Mouse (Mus musculus): ENCODE results near the gene Csmd2. TPM values are rescaled to one million over a fixed set of nuclear protein-coding genes. Genes with fewer than 3 reads are reported as not detected.

Gene Csmd2
- polyA plus RNA-seq, 1 experiment from 2014 or later = 0.05 TPM

DNA sequence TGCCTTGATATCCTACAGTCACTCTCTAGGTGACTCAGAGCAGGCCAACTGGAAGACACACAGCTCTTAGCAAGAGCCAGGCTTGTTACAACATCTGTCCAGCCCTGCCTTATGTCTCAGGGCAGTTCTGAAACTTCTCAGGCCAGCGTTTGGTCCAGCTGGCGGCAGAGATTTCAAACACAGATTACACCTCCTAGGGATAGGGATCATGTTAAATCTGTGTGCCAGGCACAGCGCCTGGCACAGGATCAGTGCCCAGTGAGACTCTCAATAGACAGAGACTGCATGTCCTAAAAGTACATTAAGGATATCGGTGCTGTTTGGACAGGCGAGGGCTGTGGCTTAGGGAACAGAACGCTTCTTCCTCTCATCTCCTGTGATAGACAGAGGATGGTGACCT is 385.5 kb downstream of the Csmd2 start:
- no peaks in the 10 kb centered on the region for H3K36me3 ChIP-seq (ENCODE audit: insufficient read depth, low read length)
- ATAC-seq = no peak

DNA sequence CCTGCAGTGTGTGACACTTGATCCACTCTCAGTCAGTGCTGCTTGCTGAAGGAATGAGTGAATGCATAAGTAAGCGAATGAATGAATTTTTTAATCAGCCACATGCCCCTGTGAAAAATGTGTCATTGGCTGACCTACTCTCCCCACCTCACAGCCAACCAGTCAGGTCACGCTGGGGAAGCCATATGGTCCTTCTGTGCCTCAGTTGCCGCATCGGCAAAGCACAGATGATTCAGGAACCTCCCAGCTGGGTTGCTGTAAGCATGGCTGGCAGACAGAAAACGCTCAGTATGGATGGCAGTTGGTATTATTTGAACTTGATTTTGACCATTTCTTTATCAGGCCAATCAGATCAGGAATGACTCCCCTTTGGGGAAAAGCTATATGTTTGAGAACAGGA is 386.4 kb downstream of the Csmd2 start:
- Histone ChIP-seq H3K4me2 (replicated peaks; ENCODE audit: low read depth, low read length) (no peak overlapping the region), H3K27me3 (replicated peaks; ENCODE audit: insufficient read depth, low read length) (no peaks in the 10 kb centered on the region), H3K36me3 (ENCODE audit: insufficient read depth, low read length) (no peaks in the 10 kb centered on the region), H3K4me3 (ENCODE audit: low read depth, low read length) (no peak overlapping the region), H3K9ac (replicated peaks; ENCODE audit: low read depth) (no peak overlapping the region), H3K4me1 (ENCODE audit: insufficient read depth, low read depth, low read length) (no peaks in the 10 kb centered on the region), H3K27ac (ENCODE audit: low read length) (no peak overlapping the region), H3K9me3 (ENCODE audit: low read length) (no peaks in the 10 kb centered on the region)
- WGBS = 78% methylated on average over 5 of the region's 5 CpGs
- TF ChIP-seq CTCF (IDR thresholded peaks at IDR 0.05) (no peak), EP300 (IDR thresholded peaks at IDR 0.05) (no peak)
- DNase-seq (ENCODE audit: low spot score) = no peak
- ATAC-seq = no peak

More for the DNA sequence above, 385.5 kb downstream of the Csmd2 start:
- H3K4me1 ChIP-seq (ENCODE audit: insufficient read depth, low read depth, low read length) = no peaks in the 10 kb centered on the region
- no peaks in the 10 kb centered on the region for H3K27me3 ChIP-seq (replicated peaks; ENCODE audit: insufficient read depth, low read length)
- no peak for DNase-seq (ENCODE audit: low spot score)
- no peaks in the 10 kb centered on the region for H3K9me3 ChIP-seq (ENCODE audit: low read length)
- H3K4me2 ChIP-seq (replicated peaks; ENCODE audit: low read depth, low read length) = no peak overlapping the region
- 64% methylated on average over 6 of the region's 6 CpGs for WGBS
- no peak overlapping the region for H3K4me3 ChIP-seq (ENCODE audit: low read depth, low read length)
- H3K27ac ChIP-seq (ENCODE audit: low read length) = no peak overlapping the region
- TF ChIP-seq CTCF (IDR thresholded peaks at IDR 0.05) (no peak), EP300 (IDR thresholded peaks at IDR 0.05) (no peak)
- no peak overlapping the region for H3K9ac ChIP-seq (replicated peaks; ENCODE audit: low read depth)

DNA sequence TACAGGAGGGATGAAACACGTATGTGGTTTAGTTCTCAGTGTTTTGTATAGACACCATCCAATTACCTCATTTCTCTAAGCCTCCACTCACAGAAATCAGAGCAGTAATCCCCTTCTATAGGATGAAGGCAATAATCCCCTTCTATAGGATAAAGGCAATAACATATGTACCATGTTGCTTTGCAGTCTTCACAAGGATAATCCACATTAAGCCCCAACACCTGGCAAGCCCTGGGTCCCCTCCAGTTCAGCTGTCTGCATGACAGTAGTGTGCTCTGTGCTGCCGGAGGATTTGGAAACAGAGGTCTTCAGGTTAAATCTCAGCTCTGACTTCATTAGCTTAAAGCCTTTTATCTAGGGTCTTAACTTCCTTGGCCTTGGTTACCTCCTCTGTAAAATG is 391.3 kb downstream of the Csmd2 start:
- ATAC-seq (no peak), DNase-seq (ENCODE audit: low spot score) (no peak)
- Histone ChIP-seq H3K27me3 (replicated peaks; ENCODE audit: insufficient read depth, low read length) (no peaks in the 10 kb centered on the region), H3K27ac (ENCODE audit: low read length) (no peak overlapping the region), H3K36me3 (ENCODE audit: insufficient read depth, low read length) (no peaks in the 10 kb centered on the region), H3K9me3 (ENCODE audit: low read length) (no peaks in the 10 kb centered on the region), H3K4me1 (ENCODE audit: insufficient read depth, low read depth, low read length) (no peaks in the 10 kb centered on the region), H3K4me3 (ENCODE audit: low read depth, low read length) (no peak overlapping the region), H3K9ac (replicated peaks; ENCODE audit: low read depth) (no peak overlapping the region), H3K4me2 (replicated peaks; ENCODE audit: low read depth, low read length) (no peak overlapping the region)
- TF ChIP-seq EP300 (IDR thresholded peaks at IDR 0.05) (no peak), CTCF (IDR thresholded peaks at IDR 0.05) (no peak)
- WGBS = 76% methylated on average over 2 of the region's 2 CpGs

DNA sequence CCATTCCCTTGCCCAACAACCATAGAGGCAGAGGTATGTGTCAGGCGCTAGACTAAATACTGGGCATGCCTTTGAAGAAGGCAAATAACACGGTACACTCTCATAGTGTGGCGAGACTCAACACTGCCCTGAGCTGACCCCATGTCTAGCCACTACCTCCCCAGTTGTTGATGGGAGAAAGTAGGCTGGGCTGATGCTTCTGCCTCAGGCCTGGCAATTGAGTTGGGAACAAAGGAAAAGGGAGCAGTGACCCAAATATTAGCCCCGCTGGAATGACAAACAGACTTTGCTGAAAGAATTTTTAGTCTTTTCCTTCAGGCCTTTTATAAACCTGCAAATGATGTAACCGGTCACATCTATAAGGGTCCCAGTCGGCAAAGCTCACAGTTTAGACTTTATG is 393.7 kb downstream of the Csmd2 start:
- Histone ChIP-seq H3K9ac (replicated peaks; ENCODE audit: low read depth) (no peak overlapping the region), H3K27ac (ENCODE audit: low read length) (no peak overlapping the region), H3K27me3 (replicated peaks; ENCODE audit: insufficient read depth, low read length) (no peaks in the 10 kb centered on the region), H3K9me3 (ENCODE audit: low read length) (no peaks in the 10 kb centered on the region), H3K4me2 (replicated peaks; ENCODE audit: low read depth, low read length) (no peak overlapping the region), H3K36me3 (ENCODE audit: insufficient read depth, low read length) (no peaks in the 10 kb centered on the region), H3K4me1 (ENCODE audit: insufficient read depth, low read depth, low read length) (no peaks in the 10 kb centered on the region), H3K4me3 (ENCODE audit: low read depth, low read length) (no peak overlapping the region)
- TF ChIP-seq EP300 (IDR thresholded peaks at IDR 0.05) (no peak), CTCF (IDR thresholded peaks at IDR 0.05) (no peak)
- ATAC-seq (no peak), DNase-seq (ENCODE audit: low spot score) (no peak)
- 75% methylated on average over 6 of the region's 6 CpGs for WGBS

DNA sequence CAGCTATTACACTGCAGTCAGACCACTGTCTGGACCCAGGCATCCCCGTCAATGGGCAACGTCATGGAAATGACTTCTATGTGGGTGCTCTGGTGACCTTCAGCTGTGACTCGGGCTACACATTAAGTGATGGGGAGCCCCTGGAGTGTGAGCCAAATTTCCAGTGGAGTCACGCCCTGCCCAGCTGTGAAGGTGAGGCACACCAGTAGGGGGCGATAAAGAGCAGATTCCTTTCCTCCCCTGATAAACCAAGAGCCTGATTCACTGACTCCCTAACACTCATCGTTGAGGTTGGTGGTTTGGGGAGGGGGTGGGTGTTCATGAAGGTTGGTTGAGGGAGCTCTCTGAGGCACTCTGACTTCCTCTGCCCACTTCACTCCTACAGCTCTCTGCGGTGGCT is 396.1 kb downstream of the Csmd2 start:
- H3K27ac ChIP-seq (ENCODE audit: low read length) = no peak overlapping the region
- ATAC-seq (no peak), DNase-seq (ENCODE audit: low spot score) (no peak)
- H3K27me3 ChIP-seq (replicated peaks; ENCODE audit: insufficient read depth, low read length) = no peaks in the 10 kb centered on the region
- no peaks in the 10 kb centered on the region for H3K9me3 ChIP-seq (ENCODE audit: low read length)
- no peak for TF ChIP-seq CTCF (IDR thresholded peaks at IDR 0.05)
- no peaks in the 10 kb centered on the region for H3K4me1 ChIP-seq (ENCODE audit: insufficient read depth, low read depth, low read length)
- 77% methylated on average over 7 of the region's 7 CpGs for WGBS
- H3K4me3 ChIP-seq (ENCODE audit: low read depth, low read length) = no peak overlapping the region
- no peak overlapping the region for H3K9ac ChIP-seq (replicated peaks; ENCODE audit: low read depth)
- no peak overlapping the region for H3K4me2 ChIP-seq (replicated peaks; ENCODE audit: low read depth, low read length)
- H3K36me3 ChIP-seq (ENCODE audit: insufficient read depth, low read length) = no peaks in the 10 kb centered on the region

DNA sequence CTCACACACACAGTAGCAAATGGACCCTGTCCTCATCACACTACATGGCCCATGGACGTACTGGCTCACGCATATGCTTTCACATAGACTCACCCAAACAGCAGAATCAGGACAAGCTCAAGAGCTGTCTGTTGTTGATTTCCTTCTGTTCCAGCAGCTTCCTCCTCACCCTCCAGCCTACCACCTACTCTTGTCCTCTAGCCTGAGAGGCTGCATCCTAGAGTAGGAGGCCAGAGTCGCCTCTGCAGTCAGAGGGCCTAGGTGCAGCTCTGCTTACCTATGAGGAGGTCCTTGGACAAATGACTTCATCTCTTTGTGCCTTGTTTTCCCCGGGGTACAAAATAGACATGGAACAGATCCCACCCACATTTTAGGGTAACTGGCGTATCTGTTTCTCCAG is 403.8 kb downstream of the Csmd2 start:
- H3K27ac ChIP-seq (ENCODE audit: low read length) = no peak overlapping the region
- WGBS = 79% methylated on average over 5 of the region's 5 CpGs
- H3K27me3 ChIP-seq (replicated peaks; ENCODE audit: insufficient read depth, low read length) = no peaks in the 10 kb centered on the region; the same call in 1 of the 2 replicates
- H3K9ac ChIP-seq (replicated peaks; ENCODE audit: low read depth) = no peak overlapping the region
- H3K4me1 ChIP-seq (ENCODE audit: insufficient read depth, low read depth, low read length) = no peaks in the 10 kb centered on the region
- TF ChIP-seq CTCF (IDR thresholded peaks at IDR 0.05) (no peak), EP300 (IDR thresholded peaks at IDR 0.05) (no peak)
- no peak for ATAC-seq
- no peaks in the 10 kb centered on the region for H3K36me3 ChIP-seq (ENCODE audit: insufficient read depth, low read length)
- no peaks in the 10 kb centered on the region for H3K9me3 ChIP-seq (ENCODE audit: low read length)
- H3K4me3 ChIP-seq (ENCODE audit: low read depth, low read length) = no peak overlapping the region
- no peak for DNase-seq (ENCODE audit: low spot score)
- no peak overlapping the region for H3K4me2 ChIP-seq (replicated peaks; ENCODE audit: low read depth, low read length)

DNA sequence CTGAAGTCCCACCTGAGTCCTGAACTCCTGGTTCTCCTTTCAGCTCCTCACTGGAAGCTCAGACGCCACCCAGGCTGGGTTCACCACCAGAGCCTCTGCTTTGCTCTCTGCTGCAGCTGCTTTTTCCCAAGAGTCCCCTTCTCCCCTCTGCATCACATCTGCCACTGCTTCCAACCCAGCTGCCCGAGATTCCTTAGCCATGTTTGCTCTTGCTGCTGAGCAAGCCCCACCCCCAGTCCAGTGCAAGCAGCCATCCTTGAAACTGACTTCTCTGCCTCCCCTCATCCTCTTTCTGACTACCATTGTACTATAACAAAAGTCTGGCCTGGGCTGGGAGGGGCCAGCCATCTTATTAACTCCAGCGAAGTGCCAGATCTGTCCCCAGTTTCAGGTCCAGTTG is 404.6 kb downstream of the Csmd2 start:
- no peaks in the 10 kb centered on the region for H3K9me3 ChIP-seq (ENCODE audit: low read length)
- TF ChIP-seq EP300 (IDR thresholded peaks at IDR 0.05) (no peak), CTCF (IDR thresholded peaks at IDR 0.05) (no peak)
- H3K9ac ChIP-seq (replicated peaks; ENCODE audit: low read depth) = no peak overlapping the region
- WGBS = 33% methylated on average over 3 of the region's 3 CpGs
- H3K36me3 ChIP-seq (ENCODE audit: insufficient read depth, low read length) = no peaks in the 10 kb centered on the region
- H3K27me3 ChIP-seq (replicated peaks; ENCODE audit: insufficient read depth, low read length) = no peaks in the 10 kb centered on the region; the same call in 1 of the 2 replicates
- no peak overlapping the region for H3K4me3 ChIP-seq (ENCODE audit: low read depth, low read length)
- no peak overlapping the region for H3K4me2 ChIP-seq (replicated peaks; ENCODE audit: low read depth, low read length)
- peak; percentile 20 for DNase-seq (ENCODE audit: low spot score)
- H3K27ac ChIP-seq (ENCODE audit: low read length) = no peak overlapping the region
- ATAC-seq = no peak
- H3K4me1 ChIP-seq (ENCODE audit: insufficient read depth, low read depth, low read length) = no peaks in the 10 kb centered on the region
